Mouse (Mus musculus) hindbrain, embryonic 12.5 days (tissue): Measurements from ENCODE around the gene Fam173a. TPM values are rescaled to one million over a fixed set of nuclear protein-coding genes. Genes with fewer than 3 reads are reported as not detected.

ENCODE experiments used
- ATAC-seq: fragments of 200-750 bp; cut with Nextera tagmentation; 2 replicates; pipeline ENCODE4 v1.8.0; 2017; ENCODE audit warnings: moderate TSS enrichment; ENCODE audit not compliant: low FRiP score
- H3K27ac ChIP-seq: fragments of 300-500 bp; sonication (generic); 2 replicates; pipeline ENCODE4 v1.5.1; 2016; ENCODE audit warnings: mild to moderate bottlenecking
- H3K27me3 ChIP-seq: fragments of 300-500 bp; sonication (generic); 2 replicates; pipeline ENCODE4 v1.6.1; 2016; ENCODE audit warnings: mild to moderate bottlenecking
- H3K36me3 ChIP-seq: fragments of 300-500 bp; sonication (generic); 2 replicates; pipeline ENCODE4 v1.6.1; 2016; ENCODE audit warnings: mild to moderate bottlenecking
- H3K4me1 ChIP-seq: fragments of 300-500 bp; sonication (generic); 2 replicates; pipeline ENCODE4 v1.6.1; 2016
- H3K4me2 ChIP-seq: fragments of 300-500 bp; sonication (generic); replicated peaks from 2 replicates; pipeline ENCODE4 v1.6.1; 2016; ENCODE audit warnings: mild to moderate bottlenecking
- H3K4me3 ChIP-seq: fragments of 300-500 bp; sonication (generic); 2 replicates; pipeline ENCODE4 v1.5.1; 2016; ENCODE audit warnings: mild to moderate bottlenecking
- H3K9ac ChIP-seq: fragments of 300-500 bp; sonication (generic); 2 replicates; pipeline ENCODE4 v1.6.1; 2016; ENCODE audit warnings: mild to moderate bottlenecking, moderate library complexity
- H3K9me3 ChIP-seq: fragments of 300-500 bp; sonication (generic); replicated peaks from 2 replicates; pipeline ENCODE4 v1.6.1; 2016; ENCODE audit warnings: mild to moderate bottlenecking
- WGBS: fragments of 180-500 bp; shearing (Covaris S2); methylation state at CpG from one replicate; pipeline ENCODE4 v1.1.7; 2016; 5-methylcytosine and 5-hydroxymethylcytosine counted together
- polyA plus RNA-seq: library from polyadenylated mRNA; unstranded; fragments of >200 nt; fragmentation: Nextera tagmentation; extraction: Ambion mirVana; gene quantifications from 2 replicates; pipeline ENCODE4 v1.2.1, GENCODE M21; 2016

Gene Fam173a
- polyA plus RNA-seq, 1 experiment from 2014 or later: 76.0 TPM

DNA sequence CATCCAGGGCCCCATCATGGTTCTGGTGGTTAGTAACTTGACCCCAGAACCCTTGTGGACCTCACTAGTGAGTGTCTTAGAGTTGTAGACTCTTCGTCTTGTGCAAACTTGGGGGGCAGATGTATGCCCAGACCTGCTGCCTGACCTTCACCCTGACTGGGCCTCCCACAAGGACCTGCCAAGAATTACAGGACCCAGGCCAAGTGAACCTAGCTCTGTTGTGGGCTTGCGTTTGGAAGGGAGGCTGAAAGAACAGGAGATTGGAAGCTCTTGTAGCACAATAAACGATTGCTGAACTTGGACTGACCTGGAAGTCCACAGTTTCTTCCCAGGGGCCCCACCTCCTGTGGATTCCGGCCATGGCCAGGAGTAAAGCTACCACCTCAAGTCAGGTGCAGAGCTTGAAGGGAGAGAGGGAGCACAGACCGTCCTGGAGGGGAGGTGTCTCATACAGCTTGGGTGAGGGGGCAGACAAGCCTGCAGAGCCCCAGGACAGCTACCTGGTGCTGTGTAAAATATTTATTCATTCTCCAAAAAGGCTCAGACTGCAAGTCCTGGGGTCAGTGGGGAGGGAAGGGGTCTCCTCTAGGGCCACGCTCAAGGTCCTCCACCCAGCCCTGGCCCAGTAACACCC, 41.4 kb upstream of the Fam173a start:
- ATAC-seq: no peak
- Histone ChIP-seq H3K27me3 (no peaks in the 10 kb centered on the region), H3K27ac (peak overlapping the region; percentile 96), H3K4me1 (peaks cover 85% of the 10 kb centered on the region), H3K4me2 (peak overlapping the region; percentile 89), H3K9me3 (no peaks in the 10 kb centered on the region), H3K36me3 (peaks cover 39% of the 10 kb centered on the region), H3K4me3 (peak overlapping the region; percentile 73), H3K9ac (peak overlapping the region; percentile 84)
- WGBS: 51% methylated on average over 6 of the region's 6 CpGs

DNA sequence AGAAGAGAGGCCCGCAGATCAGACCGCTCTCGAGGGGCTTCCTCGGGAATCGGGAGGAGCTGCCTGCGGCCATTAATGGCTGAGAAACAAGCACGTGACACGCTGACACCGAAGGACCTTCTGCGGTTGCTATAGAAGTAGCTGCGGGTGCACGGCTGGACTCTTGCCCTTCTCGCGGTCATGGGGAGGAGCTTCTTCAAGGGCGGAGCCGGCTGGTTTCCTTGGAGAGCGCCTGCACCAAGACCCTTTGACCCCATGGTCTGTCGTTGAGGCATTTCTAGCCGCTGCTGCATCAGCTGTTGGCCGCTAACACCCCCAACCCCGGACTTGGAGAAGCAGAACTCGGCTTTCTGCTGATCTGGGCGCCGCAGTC, 40.6 kb upstream of the Fam173a start, which contains the start of gene Stub1:
TSS of gene Stub1 (minus strand) at position 114 of the 373 bp plus-strand sequence.
- H3K9ac ChIP-seq: peak within 1 kb of the TSS; percentile 84
- peak within 1 kb of the TSS; percentile 96 for H3K27ac ChIP-seq
- H3K9me3 ChIP-seq: no peaks in the 10 kb centered on the region
- under 1% methylated on average over 24 of the region's 24 CpGs for WGBS
- peaks cover 35% of the 10 kb centered on the region for H3K36me3 ChIP-seq
- H3K4me1 ChIP-seq: peaks cover 82% of the 10 kb centered on the region
- peak within 1 kb of the TSS; percentile 89 for H3K4me2 ChIP-seq
- H3K4me3 ChIP-seq: peak within 1 kb of the TSS; percentile 73
- no peaks in the 10 kb centered on the region for H3K27me3 ChIP-seq
- ATAC-seq: peak; percentile 59

DNA sequence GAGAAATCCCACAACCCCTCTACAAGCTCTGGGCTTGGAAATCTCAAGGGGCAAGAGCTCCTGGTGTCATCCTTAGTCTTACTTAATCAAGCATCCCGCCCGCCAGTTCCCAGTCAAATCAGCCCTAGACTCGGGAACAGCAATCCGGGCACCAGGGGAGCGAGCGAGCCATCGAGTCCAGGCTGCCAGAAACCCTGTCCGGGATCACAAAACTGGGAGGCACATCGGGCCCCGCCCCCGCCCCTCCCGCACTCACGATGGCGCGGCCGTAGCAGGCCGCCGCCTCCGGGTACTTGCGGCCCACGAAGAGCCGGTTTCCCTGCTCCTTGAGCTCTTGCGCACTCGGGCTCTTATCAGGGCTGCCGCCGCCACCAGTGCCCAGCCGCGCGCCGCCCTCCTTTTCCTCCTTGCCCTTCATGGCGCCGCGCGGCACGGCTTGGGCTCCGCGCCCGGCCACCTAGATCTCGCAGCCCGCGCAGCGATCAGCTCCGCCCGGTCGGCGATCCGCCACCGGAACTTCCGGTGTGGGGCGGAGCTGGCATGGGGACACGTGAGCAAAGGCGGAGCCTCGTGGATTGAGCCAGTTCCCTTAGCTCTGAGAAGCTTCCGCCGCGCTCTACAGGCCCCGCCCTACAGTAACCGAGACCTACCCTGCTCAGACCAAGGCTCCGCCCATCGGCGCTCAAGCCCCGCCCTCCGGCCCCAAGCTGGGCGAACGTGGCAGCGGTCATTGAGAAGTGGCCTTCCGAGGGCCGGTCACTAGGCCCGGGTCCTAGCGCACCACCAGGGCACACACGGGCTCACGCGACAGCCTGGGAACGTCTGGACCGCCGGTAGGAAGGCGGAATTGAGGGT, 40.0 kb upstream of the Fam173a start:
- H3K4me2 ChIP-seq: peak overlapping the region; percentile 89
- H3K9me3 ChIP-seq: no peaks in the 10 kb centered on the region
- H3K9ac ChIP-seq: peak overlapping the region; percentile 84
- H3K4me3 ChIP-seq: peak overlapping the region; percentile 73
- WGBS: under 1% methylated on average over 67 of the region's 77 CpGs
- peak; percentile 90 for ATAC-seq
- peaks cover 36% of the 10 kb centered on the region for H3K36me3 ChIP-seq
- H3K27ac ChIP-seq: peak overlapping the region; percentile 96
- H3K4me1 ChIP-seq: peaks cover 81% of the 10 kb centered on the region
- no peaks in the 10 kb centered on the region for H3K27me3 ChIP-seq

DNA sequence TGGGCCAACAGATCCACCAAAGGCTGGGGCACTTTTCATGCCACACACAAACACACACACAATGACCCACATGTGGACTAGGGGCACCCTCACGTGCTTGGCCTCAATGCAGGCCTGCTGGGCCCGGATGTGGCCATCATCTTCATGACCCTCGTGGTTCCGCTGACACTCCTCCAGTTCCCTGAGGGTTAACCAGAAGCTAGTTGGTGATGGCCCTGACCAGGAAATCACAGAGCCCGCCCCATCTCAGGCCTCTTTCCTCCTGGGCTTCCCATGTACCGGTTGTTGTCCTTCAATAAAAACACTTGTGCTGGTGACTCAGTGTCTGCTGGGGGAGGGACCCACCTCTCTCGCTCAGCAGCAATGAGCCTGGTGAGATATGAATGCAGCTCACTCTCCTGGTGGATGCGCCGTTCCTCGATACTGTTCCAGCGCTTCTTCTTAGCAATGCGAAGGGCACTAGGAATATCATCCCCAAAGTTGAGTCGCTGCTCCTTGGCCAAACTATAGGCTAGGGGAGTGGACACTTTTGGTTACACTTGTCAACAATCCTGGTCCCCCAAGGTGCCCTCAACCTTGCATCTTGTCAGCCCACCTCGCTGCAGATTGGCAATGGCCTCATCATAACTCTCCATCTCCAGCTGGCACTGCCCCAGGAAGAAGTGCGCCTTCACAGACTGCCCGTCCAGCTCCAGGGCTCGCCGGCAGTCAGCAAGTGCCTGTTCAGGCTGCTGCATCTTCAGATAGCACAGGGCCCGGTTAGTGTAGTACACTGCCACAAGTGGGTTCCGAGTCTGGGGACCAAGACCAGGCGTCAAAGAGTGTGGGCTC, 39.0 kb upstream of the Fam173a start:
- 64% methylated on average over 21 of the region's 21 CpGs for WGBS
- no peaks in the 10 kb centered on the region for H3K27me3 ChIP-seq
- H3K4me2 ChIP-seq: peak overlapping the region; percentile 89
- H3K27ac ChIP-seq: peak overlapping the region; percentile 96
- H3K4me1 ChIP-seq: peaks cover 79% of the 10 kb centered on the region
- no peaks in the 10 kb centered on the region for H3K9me3 ChIP-seq
- H3K9ac ChIP-seq: peak overlapping the region; percentile 84
- H3K36me3 ChIP-seq: peaks cover 46% of the 10 kb centered on the region
- ATAC-seq: no peak
- peak overlapping the region; percentile 73 for H3K4me3 ChIP-seq

DNA sequence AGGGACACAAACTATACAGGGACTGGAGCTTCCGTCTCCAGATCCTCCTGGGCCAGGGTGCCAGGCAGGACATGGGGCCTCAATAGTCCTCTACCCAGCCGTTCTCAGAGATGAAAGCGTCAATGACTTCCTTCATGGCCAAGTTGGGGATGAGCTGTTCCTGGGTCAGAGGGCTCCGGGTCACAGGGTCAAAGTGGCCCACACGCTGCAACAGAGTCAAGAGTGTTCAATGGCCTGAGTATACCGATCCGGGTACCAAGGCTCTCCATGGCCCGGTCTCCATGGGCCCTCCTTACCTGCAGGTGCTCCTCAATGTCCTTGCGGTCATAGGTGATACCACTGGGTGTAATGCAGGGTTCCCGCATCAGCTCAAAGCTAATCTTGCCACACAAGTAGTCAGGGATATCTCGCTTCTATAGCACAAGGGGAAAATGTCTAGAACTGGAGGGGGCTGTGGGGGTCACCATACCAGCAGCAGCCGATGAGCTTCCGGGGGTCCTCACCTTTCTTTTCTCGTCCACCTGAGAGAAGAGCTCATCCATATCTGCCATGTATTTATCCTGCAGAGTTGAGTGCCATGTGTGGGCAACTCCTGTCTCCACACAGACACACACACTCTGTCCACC, 38.2 kb upstream of the Fam173a start:
- H3K36me3 ChIP-seq: peaks cover 54% of the 10 kb centered on the region
- H3K9me3 ChIP-seq: no peaks in the 10 kb centered on the region
- peak overlapping the region; percentile 73; the same call in 1 of the 2 replicates for H3K4me3 ChIP-seq
- H3K9ac ChIP-seq: 0 out of 2 replicates have a peak overlapping the region, but pooled peaks have one; percentile 84
- 88% methylated on average over 14 of the region's 14 CpGs for WGBS
- peak overlapping the region; percentile 89; the same call in 1 of the 2 replicates for H3K4me2 ChIP-seq
- no peak for ATAC-seq
- no peak overlapping the region for H3K27ac ChIP-seq
- H3K27me3 ChIP-seq: no peaks in the 10 kb centered on the region
- H3K4me1 ChIP-seq: peaks cover 78% of the 10 kb centered on the region

DNA sequence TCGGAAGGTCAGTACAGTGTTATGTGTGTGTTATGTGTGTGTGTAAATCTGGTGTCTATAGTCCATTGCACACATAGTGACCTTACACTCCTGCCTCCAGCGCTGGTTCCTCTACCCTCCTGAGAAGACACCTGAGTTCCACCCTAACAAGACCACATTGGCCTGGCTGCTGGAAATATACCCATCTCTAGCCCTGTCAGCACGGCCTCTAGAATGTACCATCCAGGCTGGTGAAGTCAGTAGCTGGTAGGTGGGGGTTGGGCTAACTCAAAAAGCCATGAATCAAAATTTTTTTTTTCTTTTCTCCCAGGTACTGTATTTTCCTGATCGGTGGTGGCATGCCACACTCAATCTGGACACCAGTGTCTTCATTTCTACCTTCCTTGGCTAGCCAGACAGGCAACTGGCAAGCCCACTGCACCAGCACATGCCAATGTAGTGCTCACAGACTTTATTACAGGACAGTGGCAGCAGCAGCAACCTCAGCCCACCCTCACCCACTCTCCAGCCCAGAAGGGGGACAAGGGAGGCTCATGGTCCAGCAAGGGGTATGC, 37.6 kb upstream of the Fam173a start:
- H3K4me1 ChIP-seq: peaks cover 79% of the 10 kb centered on the region
- no peak for ATAC-seq
- H3K4me3 ChIP-seq: peak overlapping the region; percentile 2
- H3K27me3 ChIP-seq: no peaks in the 10 kb centered on the region
- peak overlapping the region; percentile 92 for H3K4me2 ChIP-seq
- no peaks in the 10 kb centered on the region for H3K9me3 ChIP-seq
- no peak overlapping the region for H3K9ac ChIP-seq
- 85% methylated on average over 4 of the region's 4 CpGs for WGBS
- H3K36me3 ChIP-seq: peaks cover 56% of the 10 kb centered on the region
- H3K27ac ChIP-seq: no peak overlapping the region

DNA sequence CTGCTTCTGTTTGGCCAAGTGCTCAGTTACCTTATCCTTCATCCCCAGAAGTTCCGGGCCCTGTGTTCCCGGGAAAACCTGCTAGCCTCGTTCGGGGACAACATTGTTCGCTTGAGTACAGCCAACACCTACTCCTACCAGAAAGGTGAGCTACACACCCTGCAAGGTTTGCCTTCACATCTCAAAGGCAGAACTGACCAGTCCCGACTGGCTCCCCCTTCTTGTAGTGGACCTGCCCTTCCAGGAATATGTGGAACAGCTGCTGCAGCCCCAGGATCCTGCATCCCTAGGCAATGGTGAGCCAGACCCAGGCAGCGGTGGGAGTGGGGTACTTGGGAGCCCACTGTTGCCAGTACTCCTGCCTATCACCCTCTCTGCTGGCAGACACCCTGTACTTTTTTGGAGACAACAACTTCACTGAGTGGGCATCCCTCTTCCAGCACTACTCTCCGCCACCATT, 36.9 kb upstream of the Fam173a start:
- H3K36me3 ChIP-seq: peaks cover 51% of the 10 kb centered on the region
- no peaks in the 10 kb centered on the region for H3K27me3 ChIP-seq
- H3K4me3 ChIP-seq: peak overlapping the region; percentile 61
- H3K9ac ChIP-seq: peak overlapping the region; percentile 79
- H3K4me1 ChIP-seq: peaks cover 79% of the 10 kb centered on the region
- peak overlapping the region; percentile 92 for H3K4me2 ChIP-seq
- no peaks in the 10 kb centered on the region for H3K9me3 ChIP-seq
- 41% methylated on average over 8 of the region's 8 CpGs for WGBS
- no peak for ATAC-seq
- H3K27ac ChIP-seq: peak overlapping the region; percentile 91

DNA sequence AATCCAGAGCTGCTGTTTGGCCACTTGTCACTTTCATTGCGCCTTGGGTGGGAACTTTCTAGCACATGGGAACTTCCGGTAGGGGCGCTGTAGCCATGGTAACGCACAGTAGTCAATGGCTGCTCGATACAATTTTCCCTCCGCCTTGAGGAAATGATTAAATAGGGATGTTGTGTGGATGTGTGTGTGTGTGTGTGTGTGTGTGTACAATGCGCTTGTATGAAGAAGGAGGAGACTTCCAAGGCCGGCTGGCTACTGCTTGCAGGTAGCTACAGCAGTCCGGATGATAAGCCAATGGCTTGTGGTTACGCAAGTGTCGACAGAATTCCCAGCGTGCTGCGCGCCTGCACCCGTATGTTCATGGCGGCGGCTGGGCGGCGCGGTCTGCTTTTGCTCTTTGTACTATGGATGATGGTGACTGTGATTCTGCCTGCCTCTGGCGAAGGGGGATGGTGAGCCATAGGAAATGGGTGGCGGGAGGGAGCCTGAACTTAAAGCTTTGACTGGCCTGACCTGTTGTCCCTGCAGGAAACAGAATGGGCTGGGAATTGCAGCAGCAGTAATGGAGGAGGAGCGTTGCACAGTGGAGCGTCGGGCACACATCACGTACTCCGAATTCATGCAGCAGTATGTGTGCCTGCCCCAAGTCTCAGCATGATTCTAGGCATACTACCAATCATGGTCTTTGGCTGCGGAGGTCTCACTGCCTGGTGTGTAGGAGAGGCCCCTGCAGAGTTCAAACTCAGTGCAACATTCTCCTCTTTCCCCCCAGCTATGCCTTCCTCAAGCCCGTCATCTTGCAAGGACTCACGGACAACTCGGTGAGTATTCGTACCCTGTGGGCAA, 36.2 kb upstream of the Fam173a start, which contains the start of gene Jmjd8:
TSS of gene Jmjd8 (plus strand) at position 156 of the 846 bp plus-strand sequence.
- Histone ChIP-seq H3K36me3 (peaks cover 51% of the 10 kb centered on the region), H3K27me3 (no peaks in the 10 kb centered on the region), H3K4me2 (peak within 1 kb of the TSS; percentile 92), H3K4me3 (peak within 1 kb of the TSS; percentile 61), H3K27ac (peak within 1 kb of the TSS; percentile 91), H3K9me3 (no peaks in the 10 kb centered on the region), H3K9ac (peak within 1 kb of the TSS; percentile 79), H3K4me1 (peaks cover 79% of the 10 kb centered on the region)
- under 1% methylated on average over 32 of the region's 32 CpGs for WGBS
- ATAC-seq: peak; percentile 48

DNA sequence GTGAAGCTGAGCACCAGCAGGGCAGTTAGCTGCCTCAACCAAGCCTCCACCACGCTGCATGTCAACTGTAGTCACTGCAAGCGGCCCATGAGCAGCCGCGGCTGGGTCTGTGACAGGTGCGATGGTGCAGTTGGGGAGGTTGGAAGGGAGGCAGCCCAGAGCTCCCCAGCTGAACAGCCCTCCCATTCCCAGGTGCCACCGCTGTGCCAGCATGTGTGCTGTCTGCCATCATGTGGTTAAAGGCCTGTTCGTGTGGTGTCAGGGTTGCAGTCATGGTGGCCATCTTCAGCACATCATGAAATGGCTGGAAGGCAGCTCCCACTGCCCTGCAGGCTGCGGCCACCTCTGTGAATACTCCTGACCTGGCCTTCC, 35.5 kb upstream of the Fam173a start:
- Histone ChIP-seq H3K4me1 (peaks cover 74% of the 10 kb centered on the region), H3K4me2 (peak overlapping the region; percentile 92), H3K27ac (peak overlapping the region; percentile 91), H3K4me3 (peak overlapping the region; percentile 61), H3K9me3 (no peaks in the 10 kb centered on the region), H3K9ac (peak overlapping the region; percentile 79), H3K27me3 (no peaks in the 10 kb centered on the region), H3K36me3 (peaks cover 51% of the 10 kb centered on the region)
- 85% methylated on average over 8 of the region's 8 CpGs for WGBS
- no peak for ATAC-seq

DNA sequence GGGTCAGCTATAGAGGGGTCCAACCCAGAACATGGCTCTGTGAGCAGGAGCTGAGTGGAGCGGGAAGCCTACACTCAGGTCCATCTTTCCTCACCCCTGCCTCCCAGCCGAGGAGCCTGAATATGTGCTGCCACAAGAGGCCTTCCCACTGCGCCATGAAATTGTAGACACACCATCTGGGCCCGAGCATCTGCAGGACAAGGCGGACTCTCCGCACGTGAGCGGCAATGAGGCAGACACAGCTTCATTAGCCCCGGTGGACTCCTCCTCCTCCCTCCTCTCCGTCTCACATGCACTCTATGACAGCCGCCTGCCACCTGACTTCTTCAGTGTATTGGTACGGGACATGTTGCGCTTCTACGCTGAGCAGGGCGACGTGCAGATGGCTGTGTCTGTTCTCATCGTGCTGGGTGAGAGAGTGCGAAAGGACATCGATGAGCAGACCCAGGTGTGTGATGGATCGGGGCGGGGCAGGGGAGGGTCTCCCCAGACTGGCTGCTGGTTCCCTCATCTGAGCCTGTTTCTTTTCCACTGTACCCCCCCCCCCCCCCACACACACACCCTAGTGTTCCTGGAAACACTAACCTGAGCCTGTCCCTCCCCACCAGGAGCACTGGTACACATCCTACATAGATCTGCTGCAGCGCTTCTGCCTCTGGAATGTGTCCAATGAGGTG, 35.0 kb upstream of the Fam173a start:
- peak overlapping the region; percentile 61 for H3K4me3 ChIP-seq
- no peak overlapping the region for H3K27ac ChIP-seq
- peaks cover 51% of the 10 kb centered on the region for H3K36me3 ChIP-seq
- no peaks in the 10 kb centered on the region for H3K9me3 ChIP-seq
- peak overlapping the region; percentile 79 for H3K9ac ChIP-seq
- H3K4me2 ChIP-seq: peak overlapping the region; percentile 92; the same call in 1 of the 2 replicates
- ATAC-seq: no peak
- H3K4me1 ChIP-seq: peaks cover 77% of the 10 kb centered on the region
- no peaks in the 10 kb centered on the region for H3K27me3 ChIP-seq
- WGBS: 85% methylated on average over 22 of the region's 22 CpGs
